Mouse (Mus musculus) embryo, embryonic 11 days (tissue): ENCODE measurements around the gene Ddx55.
"Not testable (repeated sequence)": the region's sequence is repeated elsewhere in the genome, so short reads cannot be mapped to it uniquely, and the experiment has no call there.

Source experiments
- DNase-seq: peaks from one replicate; pipeline ENCODE4 v3.0.0-alpha.2; 2015

The Ddx55 gene

DNA sequence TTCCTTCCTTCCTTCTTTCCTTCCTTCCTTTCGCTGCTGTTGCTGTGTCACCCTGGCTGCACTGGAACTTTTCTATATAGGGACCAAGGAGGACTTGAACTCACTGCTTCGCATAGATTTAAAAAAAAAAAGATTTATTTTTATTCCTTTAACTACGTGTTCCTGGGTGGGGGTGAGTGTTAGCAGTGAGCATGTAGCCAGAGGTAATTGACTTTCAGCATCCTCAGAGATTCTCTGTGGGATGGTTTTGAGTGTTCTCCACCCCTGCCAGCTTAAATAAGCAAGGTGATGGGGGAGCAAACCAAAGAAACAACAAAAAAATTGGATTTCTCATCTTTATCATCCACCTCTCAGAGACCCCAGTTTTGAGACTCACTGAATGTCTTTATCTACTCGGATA is 12.8 kb upstream of the Ddx55 start:
- no peak for DNase-seq

DNA sequence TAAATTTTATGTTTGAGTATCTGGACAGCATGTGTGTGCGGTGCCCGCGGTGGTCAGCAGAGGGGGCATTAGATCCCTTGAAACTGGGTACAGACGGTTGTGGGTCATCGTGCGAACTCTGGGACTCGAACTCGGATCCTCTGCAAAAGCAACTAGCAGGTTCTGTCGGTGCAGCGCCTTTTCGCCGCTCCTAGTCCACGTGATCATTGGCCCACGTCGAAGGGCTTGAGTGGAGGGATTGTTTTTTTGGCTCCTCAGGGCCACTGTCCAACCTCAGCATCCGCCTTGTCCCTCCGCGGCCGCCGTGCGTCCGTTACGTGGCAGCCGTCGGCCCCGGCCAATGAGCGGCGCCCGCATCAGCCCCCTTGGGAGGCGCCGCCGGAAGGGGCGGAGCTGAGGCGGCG is 12.3 kb upstream of the Ddx55 start, which contains the start of gene Tmed2:
Gene Tmed2, plus strand, starts transcription at position 313 of the 404 bp plus-strand sequence.
- peak; percentile 98 for DNase-seq

DNA sequence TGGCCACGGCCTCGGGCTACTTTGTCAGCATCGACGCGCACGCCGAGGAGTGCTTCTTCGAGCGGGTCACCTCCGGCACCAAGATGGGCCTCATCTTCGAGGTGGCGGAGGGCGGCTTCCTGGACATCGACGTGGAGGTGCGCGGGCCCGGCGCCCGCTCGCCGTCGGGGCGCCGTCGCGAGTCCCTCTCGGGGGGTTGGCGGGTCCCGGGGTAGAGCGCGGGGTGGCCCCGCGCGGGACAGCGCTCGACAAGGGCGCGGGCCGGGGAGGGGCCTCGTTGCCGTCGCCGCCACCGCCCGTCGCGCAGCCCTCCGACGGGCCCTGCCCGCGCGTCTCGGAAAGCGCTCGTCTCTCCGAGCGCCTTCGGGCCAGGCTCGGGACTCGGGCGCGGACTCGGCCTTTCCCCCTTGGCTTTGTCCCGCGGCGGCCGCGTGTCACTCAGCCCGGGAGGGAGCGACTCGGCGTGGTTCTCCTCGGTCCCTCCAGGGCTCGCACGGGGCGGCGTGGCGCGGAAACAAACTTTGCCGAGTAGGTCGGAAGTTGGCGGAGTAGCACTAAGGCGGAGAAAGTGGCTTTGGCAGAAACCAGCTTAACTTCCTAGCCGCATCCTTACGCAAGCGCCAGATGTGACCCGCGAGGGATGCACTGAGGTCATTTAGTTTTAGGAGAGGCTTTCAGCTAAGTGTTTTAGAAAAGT is 11.6 kb upstream of the Ddx55 start:
- DNase-seq, result peak; percentile 63

DNA sequence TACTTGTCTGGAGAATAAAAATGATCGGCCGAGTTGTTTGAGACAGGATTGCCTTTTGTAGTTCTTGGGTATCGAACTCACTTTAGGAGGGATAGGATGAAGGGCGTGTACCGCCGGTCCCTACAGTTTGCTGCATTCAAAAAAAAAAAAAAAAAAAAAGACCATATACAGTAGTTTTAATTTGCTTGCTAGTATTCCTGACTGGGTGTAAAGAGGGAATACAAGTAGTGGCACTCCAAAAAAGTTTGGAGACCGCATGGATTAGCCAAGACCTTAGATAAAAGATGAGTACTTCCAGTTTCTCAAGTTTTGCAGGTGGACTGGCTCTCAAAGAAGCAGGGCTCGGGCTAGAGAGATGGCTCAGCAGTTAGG is 11.1 kb upstream of the Ddx55 start:
- DNase-seq, result no peak

GRCm38 (mm10) chr5:124550737-124551136 is 1.9 kb upstream of the Ddx55 start:
- DNase-seq, result not testable (repeated sequence)

GRCm38 (mm10) chr5:124551349-124552093 is 1.1 kb upstream of the Ddx55 start:
- DNase-seq, result peak; percentile 34

DNA sequence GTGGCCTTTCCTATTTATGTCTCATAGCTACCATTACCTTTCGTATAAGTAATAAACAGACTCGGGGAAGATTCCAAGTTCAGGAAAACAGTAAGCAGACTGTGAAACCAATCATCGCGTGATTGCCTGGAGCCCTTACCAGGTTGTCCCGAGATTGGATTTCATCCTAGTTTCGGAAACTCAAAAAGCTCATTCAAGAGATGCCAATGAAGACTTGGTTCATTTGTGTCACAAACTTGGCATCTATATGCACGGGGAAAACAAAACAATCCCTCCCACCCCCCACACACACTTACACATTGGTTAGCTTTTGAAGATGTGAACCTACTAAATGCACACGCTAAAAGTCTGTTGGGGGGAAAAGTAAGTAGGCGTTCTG is 581 bp upstream of the Ddx55 start:
- peak; percentile 30 for DNase-seq

DNA sequence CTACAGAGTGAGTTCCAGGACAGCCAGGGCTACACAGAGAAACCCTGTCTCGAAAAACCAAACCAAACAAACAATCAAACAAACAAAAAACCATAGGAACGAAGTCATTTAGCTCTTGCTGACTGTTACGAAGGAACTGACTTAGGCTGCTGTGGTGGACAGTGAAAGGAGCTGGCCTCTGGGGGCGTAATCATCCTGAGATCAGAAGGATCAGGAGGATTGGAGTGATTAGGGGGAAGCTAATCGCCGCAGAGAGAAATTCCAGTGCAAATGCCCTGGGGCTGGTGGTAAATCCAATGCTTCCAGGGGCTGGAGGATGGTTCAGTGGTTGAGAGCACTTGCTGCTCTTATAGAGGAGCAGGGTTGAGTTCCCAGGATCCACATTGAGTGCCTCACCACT is 943 bp downstream of the Ddx55 start:
- DNase-seq, result no peak

GRCm38 (mm10) chr5:124555145-124555544 is 2.5 kb downstream of the Ddx55 start:
- peak; percentile 46 for DNase-seq

DNA sequence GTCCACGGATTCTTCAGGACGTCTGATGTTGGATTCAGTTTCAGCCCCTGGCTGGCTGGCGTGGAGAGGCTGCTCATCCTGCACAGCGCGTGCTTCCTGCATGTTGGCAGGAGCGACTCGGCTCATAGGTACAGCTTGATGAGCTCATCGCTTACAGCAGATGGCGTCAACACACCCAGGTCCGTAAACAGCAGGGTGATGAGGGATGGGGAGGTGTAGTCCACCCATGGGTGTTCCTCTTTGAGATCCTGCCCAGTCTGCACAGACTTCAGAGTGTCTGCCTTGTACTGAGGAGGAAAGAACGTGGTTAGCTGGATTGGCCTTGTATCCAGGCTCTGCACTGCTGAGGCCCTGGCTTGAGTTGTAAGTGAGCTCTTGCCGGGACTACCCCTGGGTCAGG is 18.4 kb downstream of the Ddx55 start:
- DNase-seq, result no peak

- DNase-seq, result no peak
These were observed 22.8 kb downstream of the Ddx55 start for GRCm38 (mm10) chr5:124575467-124575866.

GRCm38 (mm10) chr5:124578633-124579317 is 26.1 kb downstream of the Ddx55 start, which contains the start of the genes Eif2b1 and Gtf2h3:
Eif2b1 (minus strand) TSS chr5:124579131.
Gtf2h3 (plus strand) TSS chr5:124579140.
- peak; percentile 98 for DNase-seq

GRCm38 (mm10) chr5:124582515-124582914 is 29.9 kb downstream of the Ddx55 start:
- no peak for DNase-seq

DNA sequence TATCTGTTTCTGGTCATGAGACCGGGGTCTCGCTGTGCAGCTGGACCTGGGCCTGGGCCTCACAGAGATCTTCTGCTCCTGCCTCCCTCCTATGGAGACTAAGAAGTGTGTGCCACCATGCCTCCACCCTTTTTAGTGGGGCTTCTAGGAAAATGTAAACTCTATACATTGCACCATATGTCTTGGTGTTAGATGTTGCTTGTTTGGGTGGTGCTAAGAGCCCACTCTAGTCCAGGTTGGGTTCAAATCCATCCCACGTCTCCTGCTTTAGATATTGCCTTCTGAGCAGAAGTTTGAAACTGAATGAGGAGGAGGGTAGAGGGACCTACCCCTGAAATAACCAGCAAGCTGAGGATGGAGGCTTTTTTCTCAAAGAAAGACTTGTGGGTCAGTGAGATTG is 40.1 kb downstream of the Ddx55 start:
- DNase-seq, result no peak

DNA sequence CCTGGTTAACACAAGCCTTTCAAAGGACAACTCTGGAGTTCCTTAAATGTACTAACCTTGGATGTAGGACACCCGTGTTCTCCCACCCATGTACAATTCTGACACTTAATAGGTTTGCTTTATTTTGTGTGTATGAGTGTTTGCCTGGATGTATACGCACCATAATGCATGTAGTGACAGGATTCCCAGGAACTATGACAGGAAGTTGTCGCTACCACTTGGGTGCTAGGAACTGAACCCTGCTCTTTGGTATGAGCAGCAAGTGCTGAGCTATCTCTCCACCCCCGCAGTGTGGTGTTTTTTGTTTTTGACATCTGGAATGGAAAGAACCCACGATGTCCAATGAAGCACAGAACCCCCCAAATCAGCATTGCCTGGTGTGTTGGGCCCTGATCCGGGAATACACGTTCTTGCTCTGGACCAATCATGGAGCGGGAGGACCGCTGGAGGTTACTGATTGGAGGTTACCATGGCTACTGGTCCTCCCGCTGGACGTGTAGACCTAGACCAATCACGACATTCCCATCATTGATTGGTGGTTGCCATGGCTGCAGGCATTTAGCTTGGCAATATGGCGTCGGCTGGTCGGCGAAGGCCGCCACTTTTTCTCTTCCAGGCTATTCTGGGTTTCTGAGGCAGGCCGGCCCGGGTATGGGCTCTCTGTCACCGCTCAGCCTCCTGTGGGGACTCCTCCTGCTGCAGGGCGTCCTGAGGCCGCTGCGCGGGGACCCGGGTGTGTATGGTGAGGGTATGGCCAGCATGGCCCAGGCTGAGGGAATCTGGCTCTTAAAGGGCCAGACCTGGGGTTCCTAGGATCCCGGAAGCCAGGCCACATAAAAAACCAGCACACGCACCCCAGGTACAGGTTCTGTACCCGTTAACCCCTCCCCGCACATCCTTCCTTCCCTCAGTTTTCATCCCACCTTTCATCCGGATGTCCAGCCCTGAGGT is 45.8 kb downstream of the Ddx55 start:
- DNase-seq, result peak; percentile 97

DNA sequence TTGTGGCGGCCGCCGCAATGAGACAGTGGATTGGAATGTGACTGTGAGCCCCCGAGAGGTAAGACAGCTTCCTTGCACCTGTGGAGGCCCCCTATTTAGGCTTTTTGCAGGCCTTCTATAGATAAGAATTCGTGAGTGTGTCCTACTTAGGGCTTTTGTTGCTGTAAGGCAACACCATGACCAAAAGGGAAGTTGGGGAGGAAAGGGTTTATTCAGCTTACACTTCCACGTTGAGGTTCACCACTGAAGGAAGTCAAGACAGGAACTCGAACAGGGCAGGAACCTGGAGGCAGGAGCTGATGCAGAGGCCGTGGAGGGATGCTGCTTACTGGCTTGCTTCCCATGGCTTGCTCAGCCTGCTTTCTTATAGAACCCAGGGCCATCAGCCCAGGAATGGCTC is 47.1 kb downstream of the Ddx55 start:
- not testable (repeated sequence) for DNase-seq

- peak; percentile 45 for DNase-seq
These were observed 49.7 kb downstream of the Ddx55 start for GRCm38 (mm10) chr5:124602349-124602748.

- no peak for DNase-seq
These were observed 51.6 kb downstream of the Ddx55 start for GRCm38 (mm10) chr5:124604296-124604695.

DNA sequence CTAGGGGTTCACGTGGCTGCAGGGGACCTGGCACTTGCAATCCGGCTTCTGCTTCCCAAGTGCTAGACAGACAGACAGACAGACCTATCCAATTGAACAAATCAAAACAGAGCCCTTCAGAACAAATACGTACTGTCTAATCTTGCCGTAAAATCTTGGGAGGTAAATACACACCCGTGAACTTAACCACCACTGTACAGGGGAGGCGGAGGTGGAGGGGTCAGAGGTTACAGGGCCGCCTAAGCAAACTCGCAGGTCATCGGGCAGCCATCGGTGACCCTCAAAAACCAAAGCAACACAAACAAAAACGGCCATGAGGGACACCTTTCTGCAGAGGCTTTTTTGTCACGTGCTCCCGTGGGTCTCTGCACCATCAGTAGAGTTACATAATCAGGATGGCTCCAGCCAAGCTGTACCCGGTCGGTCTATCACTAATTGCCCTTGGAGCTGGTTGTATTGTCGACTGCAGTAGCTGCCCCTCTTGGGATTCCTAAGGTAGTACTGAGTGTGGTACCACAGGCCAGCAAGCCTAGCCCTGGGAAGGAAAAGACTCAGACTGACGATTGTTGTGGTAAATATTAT is 52.5 kb downstream of the Ddx55 start:
- DNase-seq, result no peak

DNA sequence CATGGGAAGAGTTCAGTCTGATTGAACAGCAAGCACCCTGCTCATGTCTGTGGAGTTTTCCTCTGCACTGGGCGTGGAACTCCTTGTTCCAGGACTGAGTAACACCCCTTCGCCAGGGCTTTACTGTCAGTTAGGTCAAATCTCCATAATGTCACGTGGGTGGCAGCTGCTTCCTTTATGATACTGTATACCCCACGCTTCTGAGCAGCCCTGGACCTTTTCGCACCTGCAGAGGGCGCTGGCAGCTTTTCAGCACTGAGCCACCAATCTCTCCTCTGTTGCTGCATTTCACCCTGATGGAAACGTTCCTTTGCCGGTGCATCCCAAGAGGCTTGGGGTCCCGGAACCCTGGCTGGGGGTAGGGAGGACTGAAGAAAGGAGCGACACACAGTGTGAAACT is 58.3 kb downstream of the Ddx55 start:
- DNase-seq, result peak; percentile 4

GRCm38 (mm10) chr5:124614709-124615108 is 62.0 kb downstream of the Ddx55 start:
- peak; percentile 9 for DNase-seq

DNA sequence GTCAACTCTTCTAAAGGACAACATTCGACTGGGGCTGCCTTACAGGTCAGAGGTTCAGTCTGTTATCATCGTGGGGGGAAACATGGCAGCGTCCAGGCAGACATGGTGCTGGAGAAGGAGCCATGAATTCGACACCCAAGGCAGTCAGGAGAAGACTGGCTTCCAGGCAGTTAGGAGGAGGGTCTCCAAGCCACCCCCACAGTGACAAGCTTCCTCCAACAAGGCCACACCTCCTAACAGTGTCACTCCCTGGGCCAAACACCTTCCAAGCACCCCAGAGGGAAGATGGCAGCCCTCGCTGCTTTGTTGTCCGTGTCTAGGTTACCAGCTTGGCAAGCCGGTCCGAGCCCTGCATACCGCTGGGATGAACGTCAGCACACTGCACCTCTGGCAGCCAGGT is 66.0 kb downstream of the Ddx55 start:
- DNase-seq, result no peak
